21 mouse cellular contexts compared by ENCODE assay signal in genomic region chr11:98260706-98261479, GRCm38 (mm10). TPM values are rescaled to one million over a fixed set of nuclear protein-coding genes. Genes with fewer than 3 reads are reported as not detected.
DNase-seq lines count a peak whose midpoint lies in the region; ATAC-seq lines count a peak whose summit lies in the region.
"Had no signal": no experiment of that assay in that cellular context is flagged by ENCODE, and none has a peak within 500 bp of the region (broad histone marks: within the 10 kb centered on the region; RNA-seq: fewer than 3 reads in every experiment).

No protein-coding gene starts in this region.

- no peak for ATAC-seq in forebrain, embryonic 13.5 days
- ATAC-seq in forebrain, embryonic 11.5 days (replicated peaks; ENCODE audit: low FRiP score), result no peak
- ATAC-seq: activated CD4-positive, CD25-positive, alpha-beta regulatory T cell, adult 4 months had no signal

- H3K9me3 ChIP-seq in forebrain, embryonic 13.5 days (replicated peaks), result no peaks in the 10 kb centered on the region
- no peaks in the 10 kb centered on the region for H3K9me3 ChIP-seq in forebrain, embryonic 11.5 days (ENCODE audit: control insufficient read depth, low read length)
- no peaks in the 10 kb centered on the region for H3K9me3 ChIP-seq in heart, embryonic 10.5 days
- H3K9me3 ChIP-seq: embryonic facial prominence, embryonic 15.5 days; limb, embryonic 15.5 days had no signal

- H3K27me3 ChIP-seq in forebrain, embryonic 13.5 days, result no peaks in the 10 kb centered on the region
- no peaks in the 10 kb centered on the region for H3K27me3 ChIP-seq in forebrain, embryonic 11.5 days (ENCODE audit: control insufficient read depth, insufficient read depth, low read length)
- no peaks in the 10 kb centered on the region for H3K27me3 ChIP-seq in heart, embryonic 10.5 days (ENCODE audit: insufficient read depth, poor library complexity, severe bottlenecking)
- H3K27me3 ChIP-seq: embryonic facial prominence, embryonic 15.5 days; limb, embryonic 15.5 days had no signal

- intact Hi-C loops in left cerebral cortex, postnatal 4 days (cut with DNase I), result loop anchor here (5.0 kb wide), 1 partner anchor 196 kb away; no protein-coding TSS in a partner anchor

- H3K4me2 ChIP-seq in forebrain, embryonic 13.5 days, result no peak overlapping the region
- no peak overlapping the region for H3K4me2 ChIP-seq in forebrain, embryonic 11.5 days (ENCODE audit: low read depth, low read length, severe bottlenecking)
- H3K4me2 ChIP-seq: embryonic facial prominence, embryonic 15.5 days; limb, embryonic 15.5 days; lung, embryonic 14.5 days had no signal

- 57% methylated on average over 8 of the region's 8 CpGs for WGBS in forebrain, embryonic 13.5 days
- WGBS in forebrain, embryonic 11.5 days, result 77% methylated on average over 8 of the region's 8 CpGs
- WGBS in heart, embryonic 10.5 days, result 77% methylated on average over 8 of the region's 8 CpGs

- DNase-seq in forebrain, embryonic 11.5 days (ENCODE audit: low spot score), result no peak
- peak; percentile 53 for DNase-seq in heart, embryonic 10.5 days (ENCODE audit: low spot score)
- no peak for DNase-seq in heart, adult 11 months
- peak; percentile 5 for DNase-seq in left cerebral cortex, postnatal 4 days
- DNase-seq in left cerebral cortex, adult 8-10 months (ENCODE audit: low spot score in 2 of 2), result no peak
- DNase-seq in brain, adult 2 months (ENCODE audit: low read depth, low spot score), result peak; percentile 50
- DNase-seq in spleen, adult 12 weeks (ENCODE audit: low spot score), result no peak
- DNase-seq: adrenal gland, adult 8-10 months; cerebellum, adult 8-10 months; heart, postnatal 4 days; kidney, adult 2 months; lung, embryonic 14.5 days; retina, postnatal 1 day; right cerebral cortex, postnatal 25 days; thymus, postnatal 36 days had no signal

- H3K27ac ChIP-seq in forebrain, embryonic 13.5 days, result 0 out of 2 replicates have a peak overlapping the region, but pooled peaks have one; percentile 31
- no peak overlapping the region for H3K27ac ChIP-seq in forebrain, embryonic 11.5 days (ENCODE audit: low read depth, low read length)
- no peak overlapping the region for H3K27ac ChIP-seq in heart, embryonic 10.5 days
- H3K27ac ChIP-seq: embryonic facial prominence, embryonic 15.5 days; kidney, postnatal 0 days; limb, embryonic 15.5 days; liver, embryonic 14.5 days had no signal

- H3K4me3 ChIP-seq in forebrain, embryonic 13.5 days, result no peak overlapping the region
- H3K4me3 ChIP-seq in forebrain, embryonic 11.5 days (ENCODE audit: low read depth, low read length), result no peak overlapping the region
- H3K4me3 ChIP-seq in heart, embryonic 10.5 days, result no peak overlapping the region
- H3K4me3 ChIP-seq: embryonic facial prominence, embryonic 15.5 days; limb, embryonic 15.5 days had no signal

- H3K9ac ChIP-seq in forebrain, embryonic 13.5 days, result no peak overlapping the region; the same call in 1 of the 2 replicates
- H3K9ac ChIP-seq in forebrain, embryonic 11.5 days (ENCODE audit: low read length), result no peak overlapping the region
- H3K9ac ChIP-seq: embryonic facial prominence, embryonic 15.5 days; limb, embryonic 15.5 days; liver, embryonic 14.5 days; lung, embryonic 14.5 days had no signal

- H3K36me3 ChIP-seq in forebrain, embryonic 13.5 days (ENCODE audit: poor library complexity, severe bottlenecking), result peaks cover 11% of the 10 kb centered on the region
- H3K36me3 ChIP-seq in forebrain, embryonic 11.5 days (ENCODE audit: control insufficient read depth, insufficient read depth, low read length), result no peaks in the 10 kb centered on the region; the same call in 1 of the 2 replicates
- peaks cover 8% of the 10 kb centered on the region for H3K36me3 ChIP-seq in heart, embryonic 10.5 days

- H3K4me1 ChIP-seq in forebrain, embryonic 13.5 days, result peaks cover 20% of the 10 kb centered on the region
- no peaks in the 10 kb centered on the region for H3K4me1 ChIP-seq in forebrain, embryonic 11.5 days (replicated peaks; ENCODE audit: control insufficient read depth, insufficient read depth, low read length)
- H3K4me1 ChIP-seq in heart, embryonic 10.5 days, result no peaks in the 10 kb centered on the region
- H3K4me1 ChIP-seq: embryonic facial prominence, embryonic 15.5 days had no signal

RNA-seq across cellular contexts. Expression of gene Cdk12, which starts 58.0 kb away (rescaled TPM):
- 17.7 and 19.0 TPM in 2 replicates for polyA plus RNA-seq in forebrain, embryonic 13.5 days (2015; fragmentation: Nextera tagmentation; extraction: Ambion mirVana)
- 16.1 and 18.2 TPM in 2 replicates for polyA plus RNA-seq in forebrain, embryonic 11.5 days (2014; fragmentation: Nextera tagmentation; extraction: Ambion mirVana)
- polyA plus RNA-seq in heart, embryonic 10.5 days (2016; fragmentation: Nextera tagmentation; extraction: Ambion mirVana), result 7.9 and 10.9 TPM in 2 replicates
- 10 to 100 TPM; 38.9 to 39.1 TPM for total RNA-seq in left cerebral cortex, postnatal 4 days (2021)
- total RNA-seq in left cerebral cortex, adult 8-10 months (2022), result 10 to 100 TPM; 36.6 to 42.6 (median 39.3) TPM

Comparison
In these comparisons a context has a peak if more than half of its experiments do, and no peak if none do; other contexts are left out.
1. DNase-seq: peak in heart, embryonic 10.5 days (single experiment), left cerebral cortex, postnatal 4 days (single experiment) and brain, adult 2 months (single experiment); none in forebrain, embryonic 11.5 days (single experiment), heart, adult 11 months (single experiment), left cerebral cortex, adult 8-10 months (0 of 2) and spleen, adult 12 weeks (single experiment).